Mouse (Mus musculus) forebrain, embryonic 13.5 days (tissue): ENCODE measurements at regions not wholly inside any gene's neighbourhood (a gene's known extent, or its start where the extent isn't known, plus 50 kb on each side); places are given as distances from the start of the nearest gene placed in this dataset.

Experiments
- ATAC-seq: fragments of 200-750 bp; cut with Nextera tagmentation; 2 replicates; pipeline ENCODE4 v1.8.0; 2017
- H3K27ac ChIP-seq: fragments of 300-500 bp; sonication (generic); 2 replicates; pipeline ENCODE4 v1.5.1; 2015; ENCODE audit warnings: inconsistent platforms, mild to moderate bottlenecking, moderate library complexity
- H3K27me3 ChIP-seq: fragments of 300-500 bp; sonication (generic); 2 replicates; pipeline ENCODE4 v1.6.1; 2015; ENCODE audit warnings: mild to moderate bottlenecking, inconsistent platforms
- H3K36me3 ChIP-seq: fragments of 300-500 bp; sonication (generic); 2 replicates; pipeline ENCODE4 v1.6.1; 2015; ENCODE audit warnings: mild to moderate bottlenecking, inconsistent platforms; ENCODE audit not compliant: poor library complexity, severe bottlenecking
- H3K4me1 ChIP-seq: fragments of 300-500 bp; sonication (generic); 2 replicates; pipeline ENCODE4 v1.6.1; 2015; ENCODE audit warnings: inconsistent platforms
- H3K4me2 ChIP-seq: fragments of 300-500 bp; sonication (generic); 2 replicates; pipeline ENCODE4 v1.6.1; 2015; ENCODE audit warnings: inconsistent platforms, mild to moderate bottlenecking, moderate library complexity
- H3K4me3 ChIP-seq: fragments of 300-500 bp; sonication (generic); 2 replicates; pipeline ENCODE4 v1.5.1; 2015; ENCODE audit warnings: mild to moderate bottlenecking, inconsistent platforms
- H3K9ac ChIP-seq: fragments of 300-500 bp; sonication (generic); 2 replicates; pipeline ENCODE4 v1.6.1; 2015; ENCODE audit warnings: mild to moderate bottlenecking, inconsistent platforms
- H3K9me3 ChIP-seq: fragments of 300-500 bp; sonication (generic); replicated peaks from 2 replicates; pipeline ENCODE4 v1.6.1; 2016; ENCODE audit warnings: inconsistent platforms
- WGBS: fragments of 180-500 bp; shearing (Covaris S2); methylation state at CpG from one replicate; pipeline ENCODE4 v1.1.7; 2015; 5-methylcytosine and 5-hydroxymethylcytosine counted together

DNA sequence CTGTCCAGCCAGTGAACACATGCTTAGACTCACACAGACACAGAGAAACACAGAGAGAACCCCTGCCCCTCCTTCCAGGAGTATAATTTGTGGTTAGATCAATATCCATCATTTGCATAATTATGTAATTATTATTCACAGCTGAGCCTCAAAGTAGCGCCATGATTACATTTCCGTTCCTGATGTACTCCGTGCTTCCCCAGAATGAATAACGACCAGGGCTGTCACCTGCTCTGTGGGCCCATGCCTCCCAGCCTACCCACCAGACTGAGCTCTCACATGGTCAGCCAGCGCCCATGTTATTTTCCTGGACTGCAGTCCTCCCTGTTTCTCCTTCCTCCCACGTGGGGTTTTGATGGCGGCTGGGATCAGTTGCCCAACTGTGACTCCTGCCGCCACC is 388.2 kb upstream of the Kcnab2 start:
- ATAC-seq: no peak
- 76% methylated on average over 8 of the region's 8 CpGs for WGBS
- H3K4me1 ChIP-seq: peaks cover 11% of the 10 kb centered on the region
- no peaks in the 10 kb centered on the region for H3K36me3 ChIP-seq
- no peak overlapping the region; the same call in 1 of the 2 replicates for H3K27ac ChIP-seq
- H3K4me3 ChIP-seq: no peak overlapping the region
- H3K9ac ChIP-seq: no peak overlapping the region
- no peaks in the 10 kb centered on the region for H3K27me3 ChIP-seq
- no peak overlapping the region for H3K4me2 ChIP-seq
- 0 out of 2 replicates have a peak, but pooled peaks cover 3% of the 10 kb centered on the region for H3K9me3 ChIP-seq

DNA sequence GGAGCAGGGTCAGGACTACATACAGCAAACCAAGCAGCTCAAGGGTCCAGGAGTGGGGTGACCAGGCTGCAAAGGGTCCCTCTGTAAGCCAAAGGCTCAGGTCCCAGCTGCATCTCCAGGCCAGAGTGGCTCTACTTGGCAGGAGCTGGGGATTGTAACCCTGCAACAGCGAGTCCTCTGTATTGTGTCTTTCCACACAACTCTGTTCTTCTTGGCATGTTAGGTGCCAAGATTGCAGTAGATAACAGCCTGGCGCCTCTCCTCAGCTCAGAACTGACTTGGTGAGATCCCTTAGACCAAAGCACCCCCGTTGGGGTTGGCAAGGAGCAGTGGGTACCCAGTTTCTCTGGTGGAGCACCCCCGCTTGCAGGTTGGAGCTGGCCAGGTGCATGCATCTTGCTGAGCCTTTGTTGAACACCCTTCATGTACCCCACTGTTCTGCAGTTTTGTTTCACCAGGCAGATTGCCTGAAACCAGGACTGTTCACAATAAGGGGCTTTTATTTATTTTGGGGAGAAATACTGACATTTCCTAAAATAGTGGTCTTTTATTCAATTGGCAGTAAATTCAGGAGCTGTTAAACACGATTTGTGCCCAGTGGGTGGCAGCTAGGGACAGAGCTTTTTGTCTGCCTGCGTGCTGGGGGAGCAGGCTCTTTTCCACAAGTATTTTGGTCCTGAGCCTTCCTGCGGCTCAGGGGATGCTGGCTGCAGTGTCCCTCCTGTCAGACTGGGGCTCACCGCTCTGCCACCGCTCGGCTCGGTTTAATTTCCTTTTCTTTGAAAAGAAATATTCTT is 385.3 kb upstream of the Kcnab2 start:
- Histone ChIP-seq H3K36me3 (no peaks in the 10 kb centered on the region), H3K9ac (no peak overlapping the region), H3K4me3 (no peak overlapping the region), H3K27ac (no peak overlapping the region), H3K4me1 (peaks cover 11% of the 10 kb centered on the region), H3K27me3 (no peaks in the 10 kb centered on the region), H3K4me2 (no peak overlapping the region), H3K9me3 (0 out of 2 replicates have a peak, but pooled peaks cover 3% of the 10 kb centered on the region)
- no peak for ATAC-seq
- 36% methylated on average over 11 of the region's 11 CpGs for WGBS

DNA sequence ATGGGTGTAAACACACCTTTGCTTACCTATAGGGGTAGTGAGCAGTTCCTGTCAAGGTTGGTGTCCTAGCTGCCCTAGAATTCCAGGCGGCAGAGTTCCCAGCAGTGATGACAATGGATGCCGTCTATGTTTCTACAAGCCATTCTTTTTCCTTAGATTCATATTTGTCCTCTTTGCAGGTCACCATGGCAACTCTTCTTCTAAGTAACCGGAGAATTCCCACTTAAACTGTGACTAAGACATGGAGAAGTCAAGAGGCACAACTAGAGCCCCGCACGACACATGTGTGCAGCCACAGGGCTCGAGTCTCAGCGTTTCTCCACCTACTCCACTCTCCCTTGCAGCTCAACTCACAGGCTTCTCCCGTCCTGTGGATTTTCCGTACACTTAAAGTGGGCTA is 381.5 kb upstream of the Kcnab2 start:
- no peaks in the 10 kb centered on the region for H3K36me3 ChIP-seq
- H3K9me3 ChIP-seq: no peaks in the 10 kb centered on the region
- WGBS: 86% methylated on average over 9 of the region's 9 CpGs
- H3K4me1 ChIP-seq: peaks cover 8% of the 10 kb centered on the region
- no peak overlapping the region for H3K4me3 ChIP-seq
- ATAC-seq: no peak
- H3K4me2 ChIP-seq: no peak overlapping the region
- H3K9ac ChIP-seq: no peak overlapping the region
- no peaks in the 10 kb centered on the region for H3K27me3 ChIP-seq
- H3K27ac ChIP-seq: no peak overlapping the region

DNA sequence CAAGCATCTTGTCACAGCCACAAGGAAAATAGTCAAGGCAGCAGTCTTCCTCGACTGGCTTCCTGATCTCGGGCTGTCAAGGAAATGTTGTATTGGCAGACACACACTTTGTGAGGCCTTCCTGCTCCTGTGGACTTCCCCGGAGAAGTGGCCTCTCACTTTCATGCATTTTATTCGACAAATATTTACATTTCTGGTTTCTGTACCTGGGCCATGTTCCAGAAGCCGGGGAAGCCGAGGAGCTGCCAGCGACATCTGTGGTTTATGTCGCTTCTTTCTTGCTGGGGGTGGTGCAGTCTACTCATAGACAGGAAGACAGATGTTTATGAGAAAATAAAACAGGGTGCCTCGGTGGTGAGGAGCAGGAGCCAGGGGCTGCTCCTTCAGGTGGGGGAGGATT is 372.5 kb upstream of the Kcnab2 start:
- Histone ChIP-seq H3K9ac (no peak overlapping the region), H3K27ac (no peak overlapping the region), H3K4me2 (no peak overlapping the region), H3K9me3 (no peaks in the 10 kb centered on the region), H3K27me3 (no peaks in the 10 kb centered on the region), H3K4me1 (0 out of 2 replicates have a peak, but pooled peaks cover 3% of the 10 kb centered on the region), H3K4me3 (no peak overlapping the region), H3K36me3 (no peaks in the 10 kb centered on the region)
- WGBS: 87% methylated on average over 9 of the region's 9 CpGs
- ATAC-seq: no peak

DNA sequence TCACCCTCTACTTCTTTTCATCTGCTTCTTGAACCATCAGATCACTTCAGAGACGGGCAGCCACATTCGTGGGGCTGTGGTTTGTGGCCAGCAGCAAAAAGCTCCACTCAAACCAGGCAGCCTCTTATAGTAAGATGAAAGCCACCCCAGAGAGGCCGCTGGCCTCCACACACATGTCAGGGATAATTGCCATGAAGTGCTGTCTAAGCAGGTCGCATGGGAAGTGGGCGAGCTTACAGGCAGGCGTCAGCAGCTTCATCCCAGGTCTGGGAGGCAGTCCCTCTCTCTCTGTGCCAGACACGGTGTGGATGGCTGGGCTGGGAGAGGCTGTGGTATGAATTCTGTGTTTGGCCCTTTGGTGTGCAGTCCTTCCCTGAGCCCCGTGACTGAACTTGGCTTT is 358.4 kb upstream of the Kcnab2 start:
- no peak overlapping the region for H3K27ac ChIP-seq
- no peak overlapping the region for H3K4me3 ChIP-seq
- ATAC-seq: no peak
- peaks cover 42% of the 10 kb centered on the region for H3K4me1 ChIP-seq
- 0 out of 2 replicates have a peak, but pooled peaks cover 3% of the 10 kb centered on the region for H3K9me3 ChIP-seq
- no peaks in the 10 kb centered on the region for H3K36me3 ChIP-seq
- no peak overlapping the region for H3K4me2 ChIP-seq
- no peak overlapping the region for H3K9ac ChIP-seq
- peaks cover 24% of the 10 kb centered on the region for H3K27me3 ChIP-seq
- WGBS: 62% methylated on average over 8 of the region's 8 CpGs

DNA sequence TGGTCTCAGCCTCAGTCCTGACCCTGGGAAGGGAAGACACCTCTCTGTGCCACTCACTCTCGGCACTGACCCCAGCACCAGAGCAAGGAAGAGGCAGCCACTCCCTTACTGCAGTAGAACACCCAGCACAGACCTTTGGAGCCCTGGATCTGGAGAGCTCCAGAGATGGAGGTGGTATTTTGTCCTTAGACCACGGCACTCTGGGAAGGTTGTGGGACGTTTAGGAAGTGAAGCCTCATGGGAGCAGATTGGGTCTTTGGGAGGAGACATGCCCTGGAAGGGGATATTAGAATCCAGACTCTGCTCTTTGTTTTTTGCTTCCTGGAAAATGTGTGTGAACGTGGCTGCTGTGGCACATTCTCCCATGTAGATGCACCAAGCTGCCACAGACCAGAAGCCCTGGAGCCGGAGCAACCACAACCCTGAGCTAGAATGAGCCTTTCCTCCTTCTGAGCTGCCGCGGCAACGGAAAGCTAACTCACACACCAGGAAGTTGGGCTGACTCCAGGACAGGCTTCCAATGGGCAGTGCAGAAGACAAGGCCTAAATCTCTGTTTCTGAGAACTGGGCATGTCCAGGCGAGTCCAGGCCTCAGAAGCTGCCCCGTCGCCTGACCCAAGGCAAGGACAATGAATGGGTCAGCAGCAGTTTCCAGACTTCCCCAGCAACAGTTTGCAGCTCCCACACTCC is 356.9 kb upstream of the Kcnab2 start:
- Histone ChIP-seq H3K9ac (peak overlapping the region; percentile 10; the same call in 1 of the 2 replicates), H3K27me3 (peaks cover 23% of the 10 kb centered on the region)

DNA sequence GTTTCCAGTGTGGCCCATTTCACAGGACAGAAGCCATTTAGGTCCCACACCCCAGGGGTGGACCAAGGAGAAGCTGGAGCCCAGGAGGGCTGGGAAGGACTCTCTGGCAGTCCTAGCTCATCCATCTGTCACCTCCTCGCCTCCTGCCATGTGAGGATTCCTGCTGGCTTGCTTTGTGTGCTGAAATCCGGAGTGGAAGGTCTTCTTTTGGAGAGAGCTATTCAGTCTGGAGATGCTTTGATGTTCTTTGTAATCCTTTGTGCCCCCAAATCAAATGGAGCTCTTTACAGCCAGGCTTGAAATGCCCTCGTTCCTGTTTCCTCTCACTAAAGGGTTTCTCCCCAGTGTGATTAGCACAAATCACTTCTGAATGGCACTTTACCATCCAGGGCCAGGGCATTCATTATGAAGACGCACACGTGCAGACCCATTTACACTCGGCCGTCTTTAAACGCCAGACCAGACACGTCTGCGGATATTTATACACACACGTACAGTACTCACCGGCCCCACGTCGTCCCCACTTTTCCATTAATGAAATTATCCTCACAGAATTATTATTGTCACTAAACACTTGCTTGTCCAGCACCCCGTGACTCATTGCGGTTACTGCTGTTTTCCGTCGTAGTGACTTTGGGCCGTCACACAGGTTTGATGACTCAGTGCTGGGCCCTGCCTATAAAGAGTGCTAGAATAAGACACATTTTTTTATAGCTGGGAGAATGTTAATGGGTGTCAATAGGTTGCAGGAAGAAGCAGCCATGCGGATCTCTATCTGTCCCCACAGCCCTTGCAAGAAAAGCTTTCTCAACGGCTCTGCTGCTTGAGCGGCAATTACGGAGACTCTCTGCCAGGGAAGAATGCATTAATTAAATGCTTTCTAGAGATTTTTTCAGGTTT is 356.0 kb upstream of the Kcnab2 start:
- Histone ChIP-seq H3K9me3 (0 out of 2 replicates have a peak, but pooled peaks cover 8% of the 10 kb centered on the region), H3K4me1 (peaks cover 42% of the 10 kb centered on the region), H3K36me3 (no peaks in the 10 kb centered on the region), H3K9ac (peak overlapping the region; percentile 43), H3K4me2 (peak overlapping the region; percentile 44), H3K27ac (peak overlapping the region; percentile 88), H3K27me3 (peaks cover 21% of the 10 kb centered on the region), H3K4me3 (no peak overlapping the region)
- ATAC-seq: peak; percentile 76
- WGBS: 4% methylated on average over 23 of the region's 23 CpGs

More for the DNA sequence above, 356.9 kb upstream of the Kcnab2 start:
- peak overlapping the region; percentile 88 for H3K27ac ChIP-seq
- no peaks in the 10 kb centered on the region for H3K36me3 ChIP-seq
- peak overlapping the region; percentile 44 for H3K4me2 ChIP-seq
- ATAC-seq: no peak
- H3K4me1 ChIP-seq: peaks cover 42% of the 10 kb centered on the region
- 0 out of 2 replicates have a peak, but pooled peaks cover 8% of the 10 kb centered on the region for H3K9me3 ChIP-seq
- H3K4me3 ChIP-seq: no peak overlapping the region
- WGBS: 44% methylated on average over 11 of the region's 11 CpGs

DNA sequence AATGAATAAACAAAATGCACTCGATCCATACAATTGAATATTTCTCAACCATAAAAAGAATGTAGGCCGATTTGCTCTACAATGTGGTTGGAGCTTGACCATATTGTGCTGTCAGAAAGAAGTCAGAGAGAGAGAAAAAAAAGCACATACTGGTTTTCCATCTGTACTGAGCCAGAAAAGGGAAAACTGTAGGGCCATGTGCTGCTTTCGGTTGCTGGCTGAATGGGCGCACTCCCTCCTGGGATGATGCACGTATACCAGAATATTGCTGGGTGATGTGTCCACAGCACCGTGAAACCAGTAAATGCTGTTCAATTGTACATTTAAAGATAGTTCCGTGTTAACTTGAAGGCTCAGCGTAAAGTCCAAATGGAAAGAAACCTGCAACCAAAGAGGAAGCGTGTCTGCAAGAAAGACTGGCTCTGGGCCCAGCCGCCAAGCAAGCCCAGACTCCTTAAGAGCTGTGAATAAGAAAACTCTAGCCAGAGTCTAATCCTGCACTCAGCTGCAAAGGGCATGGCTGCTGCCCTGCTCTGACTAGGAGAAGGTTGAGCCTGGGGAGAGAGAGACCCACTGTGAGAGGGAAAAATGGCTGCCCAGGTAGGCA is 355.2 kb upstream of the Kcnab2 start:
- Histone ChIP-seq H3K4me1 (peaks cover 42% of the 10 kb centered on the region), H3K4me3 (no peak overlapping the region), H3K36me3 (no peaks in the 10 kb centered on the region), H3K27ac (peak overlapping the region; percentile 88), H3K9ac (peak overlapping the region; percentile 43; the same call in 1 of the 2 replicates), H3K27me3 (peaks cover 21% of the 10 kb centered on the region), H3K4me2 (peak overlapping the region; percentile 44), H3K9me3 (peaks cover 15% of the 10 kb centered on the region)
- WGBS: 27% methylated on average over 10 of the region's 10 CpGs
- ATAC-seq: peak; percentile 73

DNA sequence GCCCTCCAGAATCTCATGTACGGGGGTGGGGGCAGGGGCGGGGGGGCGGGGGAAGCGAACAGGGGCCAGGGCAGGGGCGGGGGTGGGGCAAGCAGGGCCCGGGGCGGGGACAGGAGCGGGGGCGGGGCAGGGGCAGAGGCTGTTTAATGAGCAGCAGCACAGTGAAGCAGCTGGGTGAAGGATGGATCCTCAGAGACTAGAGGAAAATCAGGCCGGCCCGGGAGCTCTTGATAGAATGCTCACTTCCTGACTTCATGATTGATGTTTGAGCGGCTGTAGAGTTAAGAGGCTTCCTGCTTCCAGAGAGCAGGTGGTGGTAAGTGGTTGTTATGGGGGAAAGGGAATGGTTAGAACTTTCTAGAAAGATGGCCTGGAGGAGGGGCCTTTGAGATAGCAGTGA is 347.5 kb upstream of the Kcnab2 start:
- no peak overlapping the region for H3K4me2 ChIP-seq

DNA sequence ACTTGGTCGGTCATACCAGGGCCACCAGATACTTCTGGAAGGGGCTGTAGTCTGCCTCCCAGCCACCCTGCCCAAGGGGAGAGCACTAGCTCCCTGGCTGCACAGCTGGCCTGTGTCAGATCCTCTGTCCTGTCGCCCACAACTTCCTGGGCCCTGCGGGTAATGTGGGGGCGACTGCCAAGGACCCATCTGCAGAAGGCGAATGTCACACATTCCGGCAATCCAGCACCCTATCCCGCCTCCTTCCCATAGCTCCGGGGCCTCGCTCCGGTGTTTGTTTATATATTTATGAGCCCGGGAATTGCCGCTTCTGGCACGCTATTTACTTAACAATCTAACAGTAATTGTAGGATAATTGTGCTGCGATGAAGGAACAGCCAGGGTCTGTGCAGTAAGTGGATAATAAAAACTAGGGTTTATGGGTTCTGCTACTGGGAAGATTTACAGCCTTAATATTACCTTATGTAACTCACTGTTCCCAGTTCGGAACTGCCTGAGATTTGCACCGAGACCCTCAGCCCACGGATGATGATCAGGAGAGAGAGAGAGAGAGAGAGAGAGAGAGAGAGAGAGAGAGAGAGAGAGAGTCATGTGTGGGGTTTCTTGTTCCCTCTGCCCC is 338.6 kb upstream of the Kcnab2 start:
- H3K4me2 ChIP-seq: no peak overlapping the region
- peaks cover 4% of the 10 kb centered on the region for H3K4me1 ChIP-seq
- WGBS: 80% methylated on average over 17 of the region's 17 CpGs
- no peaks in the 10 kb centered on the region for H3K27me3 ChIP-seq
- no peaks in the 10 kb centered on the region for H3K9me3 ChIP-seq
- H3K36me3 ChIP-seq: no peaks in the 10 kb centered on the region
- no peak for ATAC-seq
- H3K4me3 ChIP-seq: no peak overlapping the region
- H3K27ac ChIP-seq: no peak overlapping the region
- H3K9ac ChIP-seq: no peak overlapping the region

More for the DNA sequence above, 347.5 kb upstream of the Kcnab2 start:
- WGBS: 21% methylated on average over 9 of the region's 12 CpGs
- ATAC-seq: no peak
- Histone ChIP-seq H3K9me3 (peaks cover 9% of the 10 kb centered on the region), H3K9ac (no peak overlapping the region), H3K36me3 (no peaks in the 10 kb centered on the region), H3K4me1 (peaks cover 7% of the 10 kb centered on the region; the same call in 1 of the 2 replicates), H3K4me3 (no peak overlapping the region), H3K27me3 (0 out of 2 replicates have a peak, but pooled peaks cover 3% of the 10 kb centered on the region), H3K27ac (no peak overlapping the region)

DNA sequence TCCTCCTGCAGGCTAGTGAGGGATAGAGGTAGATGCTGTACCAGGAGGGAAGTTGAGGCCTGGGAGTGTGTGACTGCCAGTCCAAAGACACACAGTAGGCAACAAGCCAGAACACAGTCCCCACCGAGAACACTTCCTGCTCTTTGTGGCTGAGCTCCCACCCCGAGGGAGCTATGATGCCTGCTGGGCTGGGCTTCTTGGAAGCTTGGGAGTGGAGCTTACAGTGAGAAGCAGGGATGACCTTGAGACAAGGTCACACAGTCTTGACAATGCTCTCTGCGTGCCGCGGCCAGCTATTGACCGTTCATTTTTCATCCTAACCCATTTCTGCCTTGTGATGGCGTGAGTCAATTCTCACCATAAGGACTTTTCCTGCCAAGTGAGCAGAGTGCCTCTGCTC is 328.9 kb upstream of the Kcnab2 start:
- H3K27me3 ChIP-seq: no peaks in the 10 kb centered on the region
- no peaks in the 10 kb centered on the region for H3K36me3 ChIP-seq
- H3K4me2 ChIP-seq: no peak overlapping the region
- WGBS: 88% methylated on average over 7 of the region's 7 CpGs
- no peak overlapping the region for H3K4me3 ChIP-seq
- no peak for ATAC-seq
- no peak overlapping the region for H3K27ac ChIP-seq
- H3K4me1 ChIP-seq: no peaks in the 10 kb centered on the region
- H3K9me3 ChIP-seq: no peaks in the 10 kb centered on the region
- H3K9ac ChIP-seq: no peak overlapping the region
